Mouse (Mus musculus): ENCODE measurements around the gene Cdc42bpg.

GRCm38 (mm10) chr19:6299003-6299402, 7.3 kb upstream of the Cdc42bpg start:
- TF ChIP-seq CTCF (conservative IDR thresholded peaks at IDR 0.05; ENCODE audit: low read length) (no peak), NANOG (IDR thresholded peaks at IDR 0.05; ENCODE audit: borderline replicate concordance, low read length) (no peak)

Data from E14TG2a.4 (cell line).